Mouse (Mus musculus) liver, embryonic 14.5 days (tissue): Measurements from ENCODE around the gene Ado.

Source experiments
- CTCF ChIP-seq: IDR thresholded peaks from 2 replicates; pipeline ENCODE4 v1.5.1; 2016; ENCODE audit warnings: antibody characterized with exemption, low read depth, control low read depth
- EP300 ChIP-seq: IDR thresholded peaks from 2 replicates; pipeline ENCODE4 v1.6.1; 2016; ENCODE audit warnings: antibody characterized with exemption, low read depth

DNA sequence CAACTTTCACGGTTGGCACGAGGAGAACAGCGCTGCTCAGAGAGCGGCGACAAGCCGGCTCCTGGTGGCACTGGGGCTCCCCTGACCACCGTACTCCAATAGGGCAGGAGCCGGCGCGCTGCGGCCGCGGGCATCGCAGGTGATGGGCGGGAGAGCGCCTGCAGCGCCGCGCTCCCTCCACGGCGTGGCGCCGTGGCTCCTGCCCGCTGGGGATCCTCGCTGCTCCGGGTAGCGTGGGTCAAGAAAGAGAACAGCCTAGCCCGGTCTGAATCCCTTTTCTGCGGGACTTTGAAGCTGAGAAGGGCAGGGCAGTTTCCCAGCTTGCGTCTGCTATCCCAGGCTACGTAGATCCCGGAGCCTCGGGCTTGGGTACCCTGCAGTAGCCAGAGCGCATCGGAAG is 12.8 kb downstream of the Ado start:
- TF ChIP-seq CTCF (peak; percentile 72), EP300 (no peak)
